Mouse (Mus musculus): ENCODE measurements at regions not wholly inside any gene's neighbourhood (a gene's known extent, or its start where the extent isn't known, plus 50 kb on each side); places are given as distances from the start of the nearest gene placed in this dataset.
"Not testable (repeated sequence)": the region's sequence is repeated elsewhere in the genome, so short reads cannot be mapped to it uniquely, and the experiment has no call there.

GRCm38 (mm10) chr3:37804261-37804660 lies 80.0 kb upstream of the Gm5148 start:
- H3K27ac ChIP-seq = no peak overlapping the region
- H3K4me1 ChIP-seq = no peaks in the 10 kb centered on the region
- WGBS = 71% methylated on average over 5 of the region's 5 CpGs
- ATAC-seq (ENCODE audit: low FRiP score) = no peak
- peaks cover 3% of the 10 kb centered on the region; the same call in 1 of the 2 replicates for H3K9me3 ChIP-seq
- H3K36me3 ChIP-seq (replicated peaks) = no peaks in the 10 kb centered on the region
- H3K4me3 ChIP-seq (replicated peaks) = no peak overlapping the region
- no peak overlapping the region for H3K4me2 ChIP-seq
- no peak overlapping the region for H3K9ac ChIP-seq
- no peaks in the 10 kb centered on the region for H3K27me3 ChIP-seq

GRCm38 (mm10) chr3:37803781-37804180 lies 79.5 kb upstream of the Gm5148 start:
- H3K27me3 ChIP-seq; H3K4me1 ChIP-seq; H3K9ac ChIP-seq; H3K27ac ChIP-seq; H3K9me3 ChIP-seq; H3K36me3 ChIP-seq (replicated peaks); H3K4me3 ChIP-seq (replicated peaks); ATAC-seq (ENCODE audit: low FRiP score); H3K4me2 ChIP-seq: not testable (repeated sequence)
- 90% methylated on average over 5 of the region's 5 CpGs for WGBS

DNA sequence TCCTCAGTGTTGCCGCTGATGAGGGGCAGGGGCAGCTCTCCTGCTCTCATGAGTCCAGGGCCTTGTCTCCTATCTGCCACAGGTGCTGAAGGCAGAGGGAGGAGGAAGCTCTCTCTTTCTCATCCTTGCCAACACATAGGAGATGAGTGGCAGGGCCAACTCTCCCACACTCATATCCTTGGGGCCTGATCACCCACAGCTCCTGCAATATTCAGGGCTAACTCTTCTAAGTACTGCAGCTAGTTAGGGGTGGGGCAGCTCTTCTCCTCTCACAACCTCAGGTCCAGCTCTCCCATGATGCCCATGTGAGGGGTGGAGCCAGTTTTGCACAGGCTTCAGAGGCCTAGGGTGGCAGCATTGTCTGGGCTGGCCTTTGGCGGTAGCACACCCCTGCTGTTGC lies 77.3 kb upstream of the Gm5148 start:
- Histone ChIP-seq H3K4me2 (no peak overlapping the region), H3K9ac (no peak overlapping the region), H3K27me3 (no peaks in the 10 kb centered on the region), H3K9me3 (no peaks in the 10 kb centered on the region), H3K4me3 (replicated peaks) (no peak overlapping the region), H3K27ac (no peak overlapping the region), H3K4me1 (no peaks in the 10 kb centered on the region), H3K36me3 (replicated peaks) (no peaks in the 10 kb centered on the region)
- ATAC-seq (ENCODE audit: low FRiP score) = no peak
- 78% methylated on average over 2 of the region's 2 CpGs for WGBS

- Histone ChIP-seq H3K27ac (no peak overlapping the region), H3K4me1 (no peaks in the 10 kb centered on the region), H3K9me3 (no peaks in the 10 kb centered on the region), H3K9ac (no peak overlapping the region), H3K36me3 (replicated peaks) (no peaks in the 10 kb centered on the region), H3K4me3 (replicated peaks) (no peak overlapping the region), H3K27me3 (no peaks in the 10 kb centered on the region), H3K4me2 (no peak overlapping the region)
- 70% methylated on average over 6 of the region's 6 CpGs for WGBS
- ATAC-seq (ENCODE audit: low FRiP score) = no peak
Observed at GRCm38 (mm10) chr3:37799809-37800208, 75.5 kb upstream of the Gm5148 start.

DNA sequence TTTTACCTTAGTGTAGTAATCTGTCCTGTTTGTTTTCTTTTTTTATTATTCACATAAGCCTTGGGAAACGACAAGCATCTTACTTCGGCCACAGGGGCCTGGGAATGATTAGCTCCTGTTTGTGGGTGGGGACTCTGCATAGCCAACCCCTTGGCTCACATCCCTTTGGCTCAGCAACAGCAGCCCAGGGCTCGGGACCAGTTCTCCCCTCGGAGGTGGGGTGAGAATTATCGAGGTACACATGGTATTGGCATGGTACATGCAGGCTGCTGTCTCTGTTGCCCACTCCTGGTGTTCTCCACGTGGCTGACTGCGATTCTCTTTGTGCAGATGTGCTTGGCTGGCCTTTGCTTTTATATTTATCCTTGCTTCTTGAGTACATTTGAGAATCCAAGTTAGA lies 65.4 kb upstream of the Gm5148 start:
- Histone ChIP-seq H3K4me3 (replicated peaks) (no peak overlapping the region), H3K9ac (no peak overlapping the region), H3K4me1 (no peaks in the 10 kb centered on the region), H3K4me2 (no peak overlapping the region), H3K27ac (no peak overlapping the region), H3K9me3 (no peaks in the 10 kb centered on the region), H3K36me3 (replicated peaks) (no peaks in the 10 kb centered on the region), H3K27me3 (no peaks in the 10 kb centered on the region)
- WGBS = 78% methylated on average over 7 of the region's 7 CpGs
- ATAC-seq (ENCODE audit: low FRiP score) = no peak

GRCm38 (mm10) chr3:37789143-37789697 lies 64.9 kb upstream of the Gm5148 start:
- no peak overlapping the region for H3K4me3 ChIP-seq (replicated peaks)
- no peak overlapping the region for H3K27ac ChIP-seq
- no peaks in the 10 kb centered on the region for H3K27me3 ChIP-seq
- no peak overlapping the region for H3K4me2 ChIP-seq
- H3K4me1 ChIP-seq = no peaks in the 10 kb centered on the region
- 83% methylated on average over 11 of the region's 11 CpGs for WGBS
- no peak overlapping the region for H3K9ac ChIP-seq
- no peaks in the 10 kb centered on the region for H3K9me3 ChIP-seq
- no peaks in the 10 kb centered on the region for H3K36me3 ChIP-seq (replicated peaks)
- no peak for ATAC-seq (ENCODE audit: low FRiP score)

DNA sequence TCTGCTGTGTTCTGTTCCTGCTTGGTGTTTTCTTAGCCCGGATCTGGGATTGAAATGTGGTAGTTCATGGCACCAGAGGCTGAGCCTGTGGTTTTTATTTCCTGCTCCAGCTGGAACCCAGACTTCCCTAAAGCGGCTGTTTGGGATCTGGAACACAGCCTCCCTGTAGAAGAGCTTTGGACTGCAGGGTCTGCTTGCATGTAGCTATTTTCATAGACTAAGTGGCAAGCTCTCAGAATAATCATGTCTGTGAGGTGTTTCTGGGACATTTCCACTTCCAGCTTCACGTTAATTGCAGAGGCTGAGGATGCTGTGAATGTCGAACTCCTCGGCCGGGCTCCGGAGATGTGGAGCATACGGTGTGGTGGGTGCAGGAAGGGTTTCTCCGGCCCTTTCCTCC lies 64.1 kb upstream of the Gm5148 start:
- Histone ChIP-seq H3K4me3 (replicated peaks) (no peak overlapping the region), H3K4me1 (no peaks in the 10 kb centered on the region), H3K27me3 (no peaks in the 10 kb centered on the region), H3K36me3 (replicated peaks) (no peaks in the 10 kb centered on the region), H3K9ac (no peak overlapping the region), H3K4me2 (no peak overlapping the region), H3K9me3 (no peaks in the 10 kb centered on the region), H3K27ac (no peak overlapping the region)
- no peak for ATAC-seq (ENCODE audit: low FRiP score)
- 83% methylated on average over 9 of the region's 9 CpGs for WGBS

DNA sequence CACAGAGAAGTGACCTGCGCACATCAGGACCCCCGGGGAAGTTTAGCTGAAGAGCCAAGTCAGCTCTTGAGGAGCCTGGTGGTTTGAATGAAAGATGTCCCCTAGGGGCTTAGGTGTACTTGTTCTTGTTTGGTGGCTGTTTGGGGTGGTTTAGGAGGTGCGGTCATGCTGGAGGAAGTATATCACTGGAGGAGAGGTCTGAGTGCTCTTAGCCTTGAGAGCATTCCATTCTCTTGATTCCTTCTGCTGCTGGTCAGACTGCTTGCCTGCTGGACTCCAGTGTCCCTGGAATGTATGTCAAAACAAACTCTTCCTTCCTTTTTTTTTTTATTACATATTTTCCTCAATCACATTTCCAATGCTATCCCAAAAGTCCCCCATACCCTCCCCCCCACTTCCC lies 62.5 kb upstream of the Gm5148 start:
- 93% methylated on average over 3 of the region's 3 CpGs for WGBS
- Histone ChIP-seq H3K27ac (no peak overlapping the region), H3K4me2 (no peak overlapping the region), H3K4me1 (no peaks in the 10 kb centered on the region), H3K9ac (no peak overlapping the region), H3K9me3 (no peaks in the 10 kb centered on the region), H3K36me3 (replicated peaks) (no peaks in the 10 kb centered on the region), H3K27me3 (no peaks in the 10 kb centered on the region), H3K4me3 (replicated peaks) (no peak overlapping the region)
- no peak for ATAC-seq (ENCODE audit: low FRiP score)

GRCm38 (mm10) chr3:37781086-37781485 lies 56.8 kb upstream of the Gm5148 start:
- Histone ChIP-seq H3K4me2 (no peak overlapping the region), H3K4me1 (peaks cover 19% of the 10 kb centered on the region), H3K36me3 (replicated peaks) (no peaks in the 10 kb centered on the region), H3K4me3 (replicated peaks) (no peak overlapping the region), H3K9me3 (no peaks in the 10 kb centered on the region), H3K9ac (no peak overlapping the region), H3K27ac (no peak overlapping the region), H3K27me3 (peaks cover 10% of the 10 kb centered on the region; the same call in 1 of the 2 replicates)
- no peak for ATAC-seq (ENCODE audit: low FRiP score)
- 83% methylated on average over 2 of the region's 2 CpGs for WGBS

- Histone ChIP-seq H3K27me3 (peaks cover 15% of the 10 kb centered on the region), H3K9me3 (no peaks in the 10 kb centered on the region), H3K4me1 (peaks cover 19% of the 10 kb centered on the region), H3K9ac (no peak overlapping the region), H3K4me2 (no peak overlapping the region), H3K4me3 (replicated peaks) (no peak overlapping the region), H3K36me3 (replicated peaks) (no peaks in the 10 kb centered on the region), H3K27ac (no peak overlapping the region)
- WGBS = 27% methylated on average over 11 of the region's 11 CpGs
- ATAC-seq (ENCODE audit: low FRiP score) = no peak
Observed at GRCm38 (mm10) chr3:37779867-37780475, 55.7 kb upstream of the Gm5148 start.

DNA sequence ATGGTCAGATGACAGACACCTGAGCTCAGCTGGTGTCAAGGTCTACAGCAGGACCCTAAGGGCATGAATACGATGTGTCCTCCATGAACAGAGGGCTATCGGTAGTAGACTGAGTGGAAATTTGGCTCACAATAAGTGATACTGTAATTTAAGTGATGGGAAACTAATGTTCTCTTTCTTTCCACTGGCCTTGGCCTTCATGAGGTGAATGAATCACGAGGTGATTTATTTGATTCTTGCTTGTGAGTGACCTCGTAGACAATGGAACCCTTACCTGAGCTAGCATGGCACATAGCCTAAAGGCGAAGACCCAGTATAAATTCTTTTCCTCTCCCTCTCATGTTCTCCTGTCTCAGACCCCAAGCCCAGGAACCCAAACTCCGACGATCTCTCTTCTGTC lies 54.1 kb upstream of the Gm5148 start:
- Histone ChIP-seq H3K9ac (no peak overlapping the region), H3K4me3 (replicated peaks) (no peak overlapping the region), H3K4me2 (no peak overlapping the region), H3K27me3 (peaks cover 26% of the 10 kb centered on the region), H3K27ac (no peak overlapping the region), H3K4me1 (peaks cover 19% of the 10 kb centered on the region), H3K36me3 (replicated peaks) (no peaks in the 10 kb centered on the region), H3K9me3 (no peaks in the 10 kb centered on the region)
- WGBS = 92% methylated on average over 7 of the region's 7 CpGs
- ATAC-seq (ENCODE audit: low FRiP score) = no peak

DNA sequence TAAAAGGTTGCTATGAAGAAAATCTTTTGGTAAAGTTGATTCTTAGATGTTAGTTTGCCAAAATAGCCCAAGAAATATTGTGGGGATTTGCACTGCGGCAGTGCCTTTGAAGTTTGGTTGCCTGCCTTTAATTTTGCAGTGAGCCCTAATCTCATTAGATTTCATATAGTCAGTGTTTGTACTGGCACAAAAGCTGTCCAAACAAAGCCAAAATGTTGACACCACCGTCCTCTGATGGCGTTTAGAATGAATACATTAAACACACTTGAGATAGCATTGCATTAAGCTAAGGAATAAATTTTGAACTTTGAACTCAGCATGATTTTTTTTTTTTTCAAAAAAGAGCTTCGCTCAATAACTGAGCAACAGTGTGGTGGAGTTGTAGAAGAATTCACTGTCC lies 51.9 kb upstream of the Gm5148 start:
- no peak overlapping the region for H3K27ac ChIP-seq
- 10% methylated on average over 4 of the region's 4 CpGs for WGBS
- H3K36me3 ChIP-seq (replicated peaks) = no peaks in the 10 kb centered on the region
- no peak overlapping the region for H3K4me2 ChIP-seq
- ATAC-seq (ENCODE audit: low FRiP score) = no peak
- H3K9ac ChIP-seq = no peak overlapping the region
- peaks cover 19% of the 10 kb centered on the region for H3K4me1 ChIP-seq
- H3K27me3 ChIP-seq = peaks cover 26% of the 10 kb centered on the region
- H3K9me3 ChIP-seq = no peaks in the 10 kb centered on the region
- no peak overlapping the region for H3K4me3 ChIP-seq (replicated peaks)
